Mouse (Mus musculus): ENCODE measurements around the gene Lama2.
A peak's percentile ranks its signal among the peaks of the same experiment; 100 is the strongest.

Lama2 gene

GRCm38 (mm10) chr10:27619658-27620057, at the start of gene Lama2:
Gene Lama2 (minus strand): TSS chr10:27619758.
- DNase-seq (ENCODE audit: extremely low read depth, insufficient read length, low spot score), result no peak

DNA sequence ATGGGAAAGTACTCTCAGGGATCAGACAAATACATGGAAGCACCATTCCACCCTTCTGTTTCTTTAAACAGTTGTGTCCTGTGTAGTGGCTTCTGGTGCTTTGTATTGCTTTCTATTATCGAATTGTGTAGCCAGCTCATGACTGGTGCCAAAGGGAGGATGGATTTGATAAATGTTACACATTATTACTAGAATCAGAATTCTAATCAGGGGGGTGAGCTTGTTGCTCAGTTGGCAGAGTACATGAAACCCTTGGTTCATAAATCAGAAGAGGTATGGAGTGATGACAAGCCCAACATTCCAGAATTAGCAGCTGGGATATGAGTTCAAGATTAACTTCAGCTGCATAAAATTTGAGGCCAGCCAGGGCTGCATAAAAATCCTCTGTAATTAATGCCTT, 44.8 kb upstream of the Lama2 start:
- DNase-seq (ENCODE audit: extremely low read depth, insufficient read length, low spot score), result no peak

DNA sequence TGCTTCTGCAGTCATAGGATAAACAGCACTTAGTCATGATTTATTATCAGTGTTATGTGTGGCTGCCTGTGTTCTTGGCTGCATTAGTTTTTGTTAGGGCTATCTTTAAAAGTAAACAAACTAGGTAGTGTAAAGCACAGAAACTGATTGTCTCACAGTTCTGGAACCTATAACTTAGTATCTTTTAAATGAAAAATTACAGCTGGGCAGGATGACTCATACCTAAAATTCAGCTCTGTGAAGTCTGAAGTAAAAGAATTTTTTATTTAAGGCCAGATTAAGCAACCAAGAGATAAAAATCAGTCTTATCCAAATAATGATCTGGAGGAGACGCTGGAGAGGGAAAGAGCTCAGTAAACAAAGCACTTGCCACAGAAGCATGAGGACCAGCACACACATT, 43.8 kb upstream of the Lama2 start:
- no peak for DNase-seq (ENCODE audit: extremely low read depth, insufficient read length, low spot score)

- DNase-seq (ENCODE audit: extremely low read depth, insufficient read length, low spot score), result no peak
Measured at GRCm38 (mm10) chr10:27654164-27654563, 34.6 kb upstream of the Lama2 start.

DNA sequence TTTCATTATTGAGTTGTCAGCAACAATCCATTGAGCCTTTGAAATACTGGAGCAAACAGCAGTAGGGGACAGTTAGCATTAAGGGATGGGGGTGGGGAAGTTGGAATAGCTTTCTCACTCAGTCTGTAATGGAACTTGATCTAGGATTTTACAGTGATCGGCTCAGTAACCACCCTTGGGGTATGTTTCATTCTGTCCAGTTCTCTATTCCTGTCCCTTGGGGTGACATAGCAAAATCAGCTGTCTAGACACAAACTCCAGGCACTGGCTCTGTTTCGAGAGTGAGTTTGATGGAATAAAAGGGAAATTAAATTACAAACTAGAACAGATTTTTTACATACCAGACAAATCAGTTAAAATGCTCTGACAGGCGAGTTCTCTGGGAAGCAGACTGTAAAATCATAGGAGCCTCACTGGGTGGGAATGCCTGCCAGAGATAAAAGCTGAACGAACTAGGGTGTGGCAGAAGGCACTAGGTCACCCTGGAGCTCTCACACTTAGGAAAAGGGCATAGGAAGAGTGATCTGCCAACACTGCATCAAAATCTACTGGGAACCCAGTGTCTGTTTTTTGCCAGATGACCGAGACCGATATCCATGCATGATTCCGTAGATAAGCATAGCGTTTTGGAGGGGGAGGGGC, 33.3 kb upstream of the Lama2 start:
- no peak for DNase-seq (ENCODE audit: extremely low read depth, insufficient read length, low spot score)

- no peak for DNase-seq (ENCODE audit: extremely low read depth, insufficient read length, low spot score)
Measured at GRCm38 (mm10) chr10:27635721-27636120, 16.2 kb upstream of the Lama2 start.

GRCm38 (mm10) chr10:27631002-27631401, 11.4 kb upstream of the Lama2 start:
- no peak for DNase-seq (ENCODE audit: extremely low read depth, insufficient read length, low spot score)

DNA sequence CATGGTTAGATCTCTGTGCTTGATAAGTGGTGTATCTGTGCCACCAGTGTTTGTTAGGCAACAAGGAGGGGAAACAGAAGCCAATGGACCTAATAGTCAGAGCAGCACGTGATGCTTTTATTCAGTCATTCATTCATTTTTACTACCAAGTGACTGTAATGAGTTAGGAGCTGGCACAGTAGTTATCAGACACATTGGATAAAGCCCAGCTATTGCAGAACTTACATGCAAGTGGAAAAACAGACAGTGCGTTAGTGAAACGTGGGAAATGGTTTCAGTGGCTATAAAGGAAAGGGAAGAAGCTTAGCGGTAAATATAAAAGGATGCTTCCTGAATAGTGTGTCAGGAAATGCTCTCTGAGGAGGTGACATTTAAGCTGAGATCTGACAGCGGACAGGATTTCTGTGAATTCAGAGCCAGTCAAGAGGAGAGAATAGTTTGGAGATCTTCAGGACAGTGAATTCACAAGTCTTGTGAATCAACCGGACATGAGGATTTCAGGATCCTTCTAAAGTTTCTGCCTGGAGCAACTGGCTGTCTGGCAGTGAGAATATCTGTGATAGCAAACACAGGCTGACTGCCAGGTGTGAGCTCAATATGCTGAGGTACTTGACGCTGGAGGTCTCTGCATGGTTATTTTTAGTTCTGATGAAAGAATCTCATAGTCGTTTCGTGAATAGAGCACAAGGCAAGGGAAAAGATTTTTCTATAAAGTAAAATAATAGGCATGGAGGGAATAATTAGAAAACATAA, 2.3 kb upstream of the Lama2 start:
- no peak for DNase-seq (ENCODE audit: extremely low read depth, insufficient read length, low spot score)

DNA sequence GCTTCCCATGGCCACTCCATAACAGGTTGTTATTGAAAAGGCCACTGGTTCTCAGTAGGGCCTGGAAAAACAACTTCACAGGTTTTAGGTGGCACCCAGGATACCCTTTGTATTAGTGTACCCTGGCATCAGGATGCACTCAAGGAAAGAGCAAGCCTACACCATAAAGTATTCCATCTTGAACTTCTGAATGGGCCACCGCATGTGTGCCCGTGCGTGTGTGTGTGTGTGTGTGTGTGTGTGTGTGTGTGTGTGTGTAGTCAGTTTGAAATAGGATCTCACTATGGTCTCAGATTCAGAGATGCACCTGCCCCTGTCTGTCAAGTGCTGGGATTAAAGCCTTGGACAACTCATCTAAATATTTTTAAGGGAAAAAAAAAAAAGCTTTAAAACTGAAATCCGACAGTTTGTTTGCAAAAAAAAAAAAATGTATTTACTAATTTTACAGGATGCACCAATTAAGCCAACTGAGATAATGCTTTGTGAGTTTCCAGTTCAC, 2.0 kb downstream of the Lama2 start:
- DNase-seq (ENCODE audit: extremely low read depth, insufficient read length, low spot score), result no peak

DNA sequence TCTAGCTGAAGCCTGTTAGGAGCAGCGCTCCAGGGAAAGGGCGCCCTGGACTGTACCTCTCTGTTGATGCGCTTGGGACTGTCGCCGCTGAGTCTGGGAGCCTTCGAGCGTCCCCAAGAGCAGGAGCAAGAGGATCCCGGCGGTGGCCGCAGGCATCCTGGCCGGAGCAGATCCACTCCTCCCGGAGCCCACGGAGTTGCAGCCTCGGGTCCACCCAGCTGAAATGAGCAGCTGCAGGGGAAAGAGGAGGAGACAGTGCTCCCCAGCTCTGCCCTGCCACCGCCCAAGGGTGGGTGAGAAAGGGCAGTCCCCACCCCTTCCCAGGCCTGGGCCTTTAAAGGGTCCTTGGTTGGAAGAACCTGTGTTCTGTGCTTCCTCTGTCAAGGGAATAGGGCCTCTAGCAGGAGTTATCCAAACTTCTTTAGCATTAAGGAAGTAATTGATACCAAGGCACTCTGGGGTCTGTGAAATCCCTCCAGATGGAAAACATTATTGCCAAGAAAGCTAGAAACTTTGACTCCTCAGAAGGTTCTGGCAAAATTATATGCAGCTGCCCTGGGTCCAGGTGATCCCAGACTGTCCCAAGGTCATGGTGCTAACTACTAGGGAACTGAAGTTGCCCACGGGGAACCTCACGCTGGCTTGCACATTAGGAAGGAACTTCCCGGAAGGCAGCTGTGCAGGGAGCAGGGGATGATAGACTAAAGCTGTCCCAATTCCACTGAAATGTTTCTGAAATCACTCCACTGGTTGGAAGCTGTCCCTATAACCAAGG, 2.7 kb downstream of the Lama2 start:
- DNase-seq (ENCODE audit: extremely low read depth, insufficient read length, low spot score), result peak; percentile 1

GRCm38 (mm10) chr10:27595675-27596074, 23.9 kb downstream of the Lama2 start:
- no peak for DNase-seq (ENCODE audit: extremely low read depth, insufficient read length, low spot score)

GRCm38 (mm10) chr10:27533217-27533616, 86.3 kb downstream of the Lama2 start:
- no peak for DNase-seq (ENCODE audit: extremely low read depth, insufficient read length, low spot score)

DNA sequence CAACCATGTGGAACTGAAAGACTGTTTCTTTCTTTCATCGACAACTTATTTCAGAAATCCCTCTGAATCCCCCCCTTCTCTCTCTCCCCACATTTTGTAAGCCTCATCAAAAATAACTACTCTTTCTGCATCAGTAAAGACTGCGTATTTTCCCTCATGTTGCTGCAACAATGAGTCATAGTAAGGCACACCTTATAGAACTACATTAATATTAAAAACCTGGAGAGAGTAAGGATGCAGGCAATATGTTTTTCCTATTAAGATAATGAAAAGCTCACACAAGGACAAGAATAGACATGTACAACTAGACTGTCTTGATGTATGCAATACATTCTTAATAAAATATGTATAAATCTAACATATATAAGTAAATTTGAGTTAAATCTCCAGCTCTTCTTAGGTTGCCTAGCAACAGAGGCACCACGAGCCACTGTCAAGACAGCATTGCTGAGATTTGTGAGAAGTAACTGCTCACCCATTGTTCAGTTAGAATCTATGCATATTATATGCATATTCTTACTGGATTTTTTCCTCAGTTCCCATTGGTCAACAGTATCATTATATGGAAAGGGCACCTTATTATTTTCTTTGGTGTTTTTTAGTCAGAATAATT, 110.6 kb downstream of the Lama2 start:
- no peak for DNase-seq (ENCODE audit: extremely low read depth, insufficient read length, low spot score)

DNA sequence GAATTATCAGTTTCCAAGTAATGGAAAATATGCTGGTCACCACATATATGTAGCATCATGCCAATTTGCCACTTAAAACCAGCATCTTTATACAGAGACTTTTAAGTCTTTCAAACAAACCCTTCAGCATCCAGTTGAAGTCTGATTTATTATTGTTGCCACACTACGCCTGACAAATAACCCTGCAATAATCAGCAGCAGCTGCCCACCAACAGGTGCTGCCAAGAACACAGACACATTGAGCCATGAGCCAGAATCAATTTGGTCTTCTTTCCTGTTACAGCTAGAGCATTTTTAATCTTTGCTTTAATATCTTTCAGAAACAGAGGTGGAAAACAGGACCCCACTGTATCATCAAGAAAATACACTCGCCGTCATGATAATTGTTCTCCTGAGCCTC, 118.7 kb downstream of the Lama2 start:
- DNase-seq (ENCODE audit: extremely low read depth, insufficient read length, low spot score), result no peak

- no peak for DNase-seq (ENCODE audit: extremely low read depth, insufficient read length, low spot score)
Measured at GRCm38 (mm10) chr10:27488452-27488851, 131.1 kb downstream of the Lama2 start.

- no peak for DNase-seq (ENCODE audit: extremely low read depth, insufficient read length, low spot score)
Measured at GRCm38 (mm10) chr10:27484041-27484440, 135.5 kb downstream of the Lama2 start.

GRCm38 (mm10) chr10:27475540-27475939, 144.0 kb downstream of the Lama2 start:
- DNase-seq (ENCODE audit: extremely low read depth, insufficient read length, low spot score), result no peak

GRCm38 (mm10) chr10:27468274-27468673, 151.3 kb downstream of the Lama2 start:
- DNase-seq (ENCODE audit: extremely low read depth, insufficient read length, low spot score), result no peak

- no peak for DNase-seq (ENCODE audit: extremely low read depth, insufficient read length, low spot score)
Measured at GRCm38 (mm10) chr10:27413583-27414465, 205.7 kb downstream of the Lama2 start.

GRCm38 (mm10) chr10:27390753-27391152, 228.8 kb downstream of the Lama2 start:
- DNase-seq (ENCODE audit: extremely low read depth, insufficient read length, low spot score), result no peak

Data from 3134 (cell line).